Mouse (Mus musculus): ENCODE results near the gene 4931428F04Rik. TPM values are rescaled to one million over a fixed set of nuclear protein-coding genes. Genes with fewer than 3 reads are reported as not detected.

4931428F04Rik gene
- total RNA-seq, 1 experiment, result 4.2 TPM

GRCm38 (mm10) chr8:105258911-105259720, 30.5 kb downstream of the 4931428F04Rik start:
- Histone ChIP-seq H3K36me3 (ENCODE audit: control insufficient read depth, insufficient read depth, low read length, poor library complexity, severe bottlenecking) (no peaks in the 10 kb centered on the region), H3K9me3 (ENCODE audit: control insufficient read depth, insufficient read depth, low read depth, low read length) (no peaks in the 10 kb centered on the region), H3K9ac (ENCODE audit: insufficient read depth, low read depth, low read length, poor library complexity, severe bottlenecking) (peak overlapping the region; percentile 45; the same call in 1 of the 2 replicates), H3K27ac (ENCODE audit: insufficient read depth, low read depth, low read length, poor library complexity, severe bottlenecking) (no peak overlapping the region), H3K4me1 (ENCODE audit: control insufficient read depth in 2 of 2, insufficient read depth in 2 of 2, low read length in 2 of 2, poor library complexity in 1 of 2) (peaks cover 0 to 10% of the 10 kb centered on the region in 2 experiments; a peak in 1 of 4 replicates), H3K4me3 (ENCODE audit: insufficient read depth in 1 of 2, low read depth in 1 of 2, low read length in 2 of 2, poor library complexity in 1 of 2, severe bottlenecking in 1 of 2) (peak overlapping the region; percentile 53 to 57)
- TF ChIP-seq MAFK (IDR thresholded peaks at IDR 0.05; ENCODE audit: insufficient read depth, low read depth, low read length) (no peak), HCFC1 (IDR thresholded peaks at IDR 0.05; ENCODE audit: borderline replicate concordance, insufficient read depth, low read length) (no peak), CHD2 (IDR thresholded peaks at IDR 0.05; ENCODE audit: low read depth, low read length) (no peak), ZNF384 (IDR thresholded peaks at IDR 0.05; ENCODE audit: low read depth, low read length) (no peak), ZC3H11A (IDR thresholded peaks at IDR 0.05; ENCODE audit: borderline replicate concordance, low read depth, low read length) (no peak)
- DNase-seq (ENCODE audit: low read depth, low spot score), result no peak
- in situ Hi-C loops (cut with MboI; ENCODE audit: low sequenced_read_pairs in 2 of 2, unreplicated experiment in 2 of 2), result loop anchor here in 1 of 2 experiments (25.0 kb wide), 1 partner anchor 622 kb away; the partner anchor contains the start of genes Ciao2b and Rrad

GRCm38 (mm10) chr8:105257318-105258114, 32.1 kb downstream of the 4931428F04Rik start:
- Histone ChIP-seq H3K4me1 (ENCODE audit: control insufficient read depth in 2 of 2, insufficient read depth in 2 of 2, low read length in 2 of 2, poor library complexity in 1 of 2) (peaks cover 0 to 15% of the 10 kb centered on the region in 2 experiments; a peak in 2 of 4 replicates), H3K9ac (ENCODE audit: insufficient read depth, low read depth, low read length, poor library complexity, severe bottlenecking) (no peak overlapping the region), H3K27ac (ENCODE audit: insufficient read depth, low read depth, low read length, poor library complexity, severe bottlenecking) (no peak overlapping the region), H3K9me3 (ENCODE audit: control insufficient read depth, insufficient read depth, low read depth, low read length) (no peaks in the 10 kb centered on the region), H3K4me3 (ENCODE audit: insufficient read depth in 1 of 2, low read depth in 1 of 2, low read length in 2 of 2, poor library complexity in 1 of 2, severe bottlenecking in 1 of 2) (no peak overlapping the region), H3K36me3 (ENCODE audit: control insufficient read depth, insufficient read depth, low read length, poor library complexity, severe bottlenecking) (peaks cover 5% of the 10 kb centered on the region; the same call in 1 of the 2 replicates)
- DNase-seq (ENCODE audit: low read depth, low spot score), result no peak
- TF ChIP-seq ZNF384 (IDR thresholded peaks at IDR 0.05; ENCODE audit: low read depth, low read length) (no peak), ZC3H11A (IDR thresholded peaks at IDR 0.05; ENCODE audit: borderline replicate concordance, low read depth, low read length) (no peak), MAFK (IDR thresholded peaks at IDR 0.05; ENCODE audit: insufficient read depth, low read depth, low read length) (no peak), CHD2 (IDR thresholded peaks at IDR 0.05; ENCODE audit: low read depth, low read length) (no peak), HCFC1 (IDR thresholded peaks at IDR 0.05; ENCODE audit: borderline replicate concordance, insufficient read depth, low read length) (no peak)
- in situ Hi-C loops (cut with MboI; ENCODE audit: low sequenced_read_pairs in 2 of 2, unreplicated experiment in 2 of 2), result loop anchor here in 1 of 2 experiments (25.0 kb wide), 1 partner anchor 620 kb away; the partner anchor contains the start of genes Ciao2b and Rrad

- Histone ChIP-seq H3K9me3 (ENCODE audit: control insufficient read depth, insufficient read depth, low read depth, low read length) (no peaks in the 10 kb centered on the region), H3K4me3 (ENCODE audit: insufficient read depth in 1 of 2, low read depth in 1 of 2, low read length in 2 of 2, poor library complexity in 1 of 2, severe bottlenecking in 1 of 2) (peak within 1 kb of the TSS; percentile 60 to 74), H3K36me3 (ENCODE audit: control insufficient read depth, insufficient read depth, low read length, poor library complexity, severe bottlenecking) (peaks cover 30% of the 10 kb centered on the region), H3K27ac (ENCODE audit: insufficient read depth, low read depth, low read length, poor library complexity, severe bottlenecking) (no peak within 1 kb of the TSS), H3K9ac (ENCODE audit: insufficient read depth, low read depth, low read length, poor library complexity, severe bottlenecking) (peak within 1 kb of the TSS; percentile 62), H3K4me1 (ENCODE audit: control insufficient read depth in 2 of 2, insufficient read depth in 2 of 2, low read length in 2 of 2, poor library complexity in 1 of 2) (peaks cover 0 to 12% of the 10 kb centered on the region in 2 experiments; a peak in 2 of 4 replicates)
- no peak for TF ChIP-seq MAFK (IDR thresholded peaks at IDR 0.05; ENCODE audit: insufficient read depth, low read depth, low read length)
- TF ChIP-seq ZNF384 (IDR thresholded peaks at IDR 0.05; ENCODE audit: low read depth, low read length), result no peak
- TF ChIP-seq CHD2 (IDR thresholded peaks at IDR 0.05; ENCODE audit: low read depth, low read length), result no peak
- TF ChIP-seq ZC3H11A (IDR thresholded peaks at IDR 0.05; ENCODE audit: borderline replicate concordance, low read depth, low read length), result no peak
- TF ChIP-seq HCFC1 (IDR thresholded peaks at IDR 0.05; ENCODE audit: borderline replicate concordance, insufficient read depth, low read length), result no peak
- no peak for DNase-seq (ENCODE audit: low read depth, low spot score)
- in situ Hi-C loops (cut with MboI; ENCODE audit: low sequenced_read_pairs in 2 of 2, unreplicated experiment in 2 of 2), result loop anchor here in 1 of 2 experiments (25.0 kb wide), 1 partner anchor 618 kb away; the partner anchor contains the start of genes Ciao2b and Rrad
Observed at GRCm38 (mm10) chr8:105254966-105255350, 34.7 kb downstream of the 4931428F04Rik start, which contains the start of gene B3gnt9. Gene B3gnt9, minus strand, starts transcription at chr8:105255153.
